Mouse (Mus musculus): ENCODE measurements around the gene Asic2. TPM values are rescaled to one million over a fixed set of nuclear protein-coding genes. Genes with fewer than 3 reads are reported as not detected.

The Asic2 gene
- polyA plus RNA-seq, 1 experiment from 2014 or later: 12.4 TPM

- 0 out of 2 replicates have a peak, but pooled peaks cover 19% of the 10 kb centered on the region for H3K4me1 ChIP-seq (replicated peaks; ENCODE audit: control insufficient read depth, insufficient read depth, low read length)
- no peaks in the 10 kb centered on the region for H3K9me3 ChIP-seq (ENCODE audit: control insufficient read depth, low read length)
- no peaks in the 10 kb centered on the region for H3K27me3 ChIP-seq (ENCODE audit: control insufficient read depth, insufficient read depth, low read length)
- no peak overlapping the region for H3K4me3 ChIP-seq (replicated peaks; ENCODE audit: low read length)
- no peaks in the 10 kb centered on the region for H3K36me3 ChIP-seq (replicated peaks; ENCODE audit: control insufficient read depth, insufficient read depth)
- ATAC-seq (ENCODE audit: low FRiP score) (no peak), DNase-seq (ENCODE audit: low spot score) (no peak)
- H3K4me2 ChIP-seq (replicated peaks): no peak overlapping the region
- H3K9ac ChIP-seq: no peak overlapping the region
- 50% methylated on average over 5 of the region's 5 CpGs for WGBS
- no peak overlapping the region for H3K27ac ChIP-seq
Observed at GRCm38 (mm10) chr11:81592776-81593175, 375.5 kb downstream of the Asic2 start.

- WGBS: 76% methylated on average over 4 of the region's 4 CpGs
- Histone ChIP-seq H3K27ac (no peak overlapping the region), H3K4me2 (replicated peaks) (no peak overlapping the region), H3K9ac (no peak overlapping the region), H3K36me3 (replicated peaks; ENCODE audit: control insufficient read depth, insufficient read depth) (no peaks in the 10 kb centered on the region), H3K9me3 (ENCODE audit: control insufficient read depth, low read length) (no peaks in the 10 kb centered on the region), H3K27me3 (ENCODE audit: control insufficient read depth, insufficient read depth, low read length) (no peaks in the 10 kb centered on the region), H3K4me3 (replicated peaks; ENCODE audit: low read length) (no peak overlapping the region), H3K4me1 (replicated peaks; ENCODE audit: control insufficient read depth, insufficient read depth, low read length) (0 out of 2 replicates have a peak, but pooled peaks cover 19% of the 10 kb centered on the region)
- ATAC-seq (ENCODE audit: low FRiP score): no peak
- DNase-seq (ENCODE audit: low spot score): no peak
Observed at GRCm38 (mm10) chr11:81590911-81591310, 377.3 kb downstream of the Asic2 start.

GRCm38 (mm10) chr11:81588630-81589029 lies 379.6 kb downstream of the Asic2 start:
- no peaks in the 10 kb centered on the region for H3K36me3 ChIP-seq (replicated peaks; ENCODE audit: control insufficient read depth, insufficient read depth)
- peak overlapping the region; percentile 63; the same call in 1 of the 2 replicates for H3K27ac ChIP-seq
- 13% methylated on average over 10 of the region's 10 CpGs for WGBS
- H3K4me3 ChIP-seq (replicated peaks; ENCODE audit: low read length): no peak overlapping the region
- H3K4me2 ChIP-seq (replicated peaks): no peak overlapping the region; the same call in 1 of the 2 replicates
- H3K27me3 ChIP-seq (ENCODE audit: control insufficient read depth, insufficient read depth, low read length): no peaks in the 10 kb centered on the region
- ATAC-seq (ENCODE audit: low FRiP score): no peak
- 0 out of 2 replicates have a peak, but pooled peaks cover 18% of the 10 kb centered on the region for H3K4me1 ChIP-seq (replicated peaks; ENCODE audit: control insufficient read depth, insufficient read depth, low read length)
- H3K9me3 ChIP-seq (ENCODE audit: control insufficient read depth, low read length): no peaks in the 10 kb centered on the region
- DNase-seq (ENCODE audit: low spot score): peak; percentile 61
- H3K9ac ChIP-seq: no peak overlapping the region

DNA sequence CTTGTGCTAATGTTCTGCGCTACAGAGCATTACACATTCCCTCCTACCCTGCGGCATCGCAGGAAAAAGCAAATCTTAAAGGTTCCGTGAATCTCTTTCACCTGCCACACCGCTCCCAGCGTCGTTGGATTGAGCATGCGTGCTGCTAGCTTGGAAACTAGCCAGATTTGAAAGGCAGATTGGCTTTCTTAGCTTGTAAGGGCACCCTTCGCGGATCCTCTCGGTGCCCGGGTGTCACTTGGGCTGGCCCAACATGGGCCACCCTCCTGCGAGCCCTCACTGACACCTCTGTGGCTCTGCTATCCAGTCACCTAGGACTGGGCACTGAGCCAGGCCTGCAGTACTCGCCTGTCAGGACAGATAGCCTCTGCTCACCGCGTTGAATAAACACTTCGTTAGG lies 380.3 kb downstream of the Asic2 start:
- ATAC-seq (ENCODE audit: low FRiP score) (peak; percentile 46; the same call in 1 of the 2 replicates), DNase-seq (ENCODE audit: low spot score) (peak; percentile 73)
- H3K9ac ChIP-seq: 0 out of 2 replicates have a peak overlapping the region, but pooled peaks have one; percentile 12

GRCm38 (mm10) chr11:81587114-81587513 lies 381.1 kb downstream of the Asic2 start:
- Histone ChIP-seq H3K36me3 (replicated peaks; ENCODE audit: control insufficient read depth, insufficient read depth) (no peaks in the 10 kb centered on the region), H3K27ac (no peak overlapping the region), H3K4me3 (replicated peaks; ENCODE audit: low read length) (no peak overlapping the region), H3K4me1 (replicated peaks; ENCODE audit: control insufficient read depth, insufficient read depth, low read length) (0 out of 2 replicates have a peak, but pooled peaks cover 14% of the 10 kb centered on the region), H3K9me3 (ENCODE audit: control insufficient read depth, low read length) (no peaks in the 10 kb centered on the region), H3K4me2 (replicated peaks) (no peak overlapping the region), H3K9ac (no peak overlapping the region), H3K27me3 (ENCODE audit: control insufficient read depth, insufficient read depth, low read length) (no peaks in the 10 kb centered on the region)
- ATAC-seq (ENCODE audit: low FRiP score): no peak
- DNase-seq (ENCODE audit: low spot score): no peak
- WGBS: 82% methylated on average over 9 of the region's 9 CpGs

More for the DNA sequence above, 380.3 kb downstream of the Asic2 start:
- Histone ChIP-seq H3K4me1 (replicated peaks; ENCODE audit: control insufficient read depth, insufficient read depth, low read length) (0 out of 2 replicates have a peak, but pooled peaks cover 14% of the 10 kb centered on the region), H3K36me3 (replicated peaks; ENCODE audit: control insufficient read depth, insufficient read depth) (no peaks in the 10 kb centered on the region), H3K4me2 (replicated peaks) (peak overlapping the region; percentile 40), H3K9me3 (ENCODE audit: control insufficient read depth, low read length) (no peaks in the 10 kb centered on the region), H3K27ac (peak overlapping the region; percentile 63), H3K4me3 (replicated peaks; ENCODE audit: low read length) (no peak overlapping the region), H3K27me3 (ENCODE audit: control insufficient read depth, insufficient read depth, low read length) (no peaks in the 10 kb centered on the region)
- WGBS: 39% methylated on average over 17 of the region's 17 CpGs

DNA sequence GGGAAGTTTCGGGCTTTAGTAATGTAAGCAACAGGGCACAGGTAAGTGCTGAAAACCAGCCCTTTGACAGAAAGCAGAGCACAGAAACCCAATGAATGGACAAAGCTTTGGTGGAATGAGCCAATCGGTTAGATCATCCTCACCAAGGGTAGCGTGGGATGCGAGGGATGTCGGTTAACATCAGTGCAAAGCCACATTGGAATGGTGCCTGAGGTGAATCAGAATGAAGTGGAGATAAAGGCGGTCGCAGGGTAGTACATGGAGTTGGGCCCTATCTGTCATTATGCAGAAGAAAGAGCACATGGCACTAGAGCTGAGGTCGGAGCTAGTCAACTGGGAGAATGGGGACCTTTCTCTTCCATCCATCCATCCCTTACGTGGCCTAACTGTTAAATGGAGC lies 383.8 kb downstream of the Asic2 start:
- H3K9me3 ChIP-seq (ENCODE audit: control insufficient read depth, low read length): no peaks in the 10 kb centered on the region
- 93% methylated on average over 9 of the region's 9 CpGs for WGBS
- 0 out of 2 replicates have a peak, but pooled peaks cover 19% of the 10 kb centered on the region for H3K4me1 ChIP-seq (replicated peaks; ENCODE audit: control insufficient read depth, insufficient read depth, low read length)
- H3K9ac ChIP-seq: no peak overlapping the region
- H3K36me3 ChIP-seq (replicated peaks; ENCODE audit: control insufficient read depth, insufficient read depth): no peaks in the 10 kb centered on the region
- no peak overlapping the region for H3K4me2 ChIP-seq (replicated peaks)
- ATAC-seq (ENCODE audit: low FRiP score) (no peak), DNase-seq (ENCODE audit: low spot score) (no peak)
- no peaks in the 10 kb centered on the region for H3K27me3 ChIP-seq (ENCODE audit: control insufficient read depth, insufficient read depth, low read length)
- no peak overlapping the region for H3K27ac ChIP-seq
- no peak overlapping the region for H3K4me3 ChIP-seq (replicated peaks; ENCODE audit: low read length)

- Histone ChIP-seq H3K4me2 (replicated peaks) (no peak overlapping the region), H3K36me3 (replicated peaks; ENCODE audit: control insufficient read depth, insufficient read depth) (no peaks in the 10 kb centered on the region), H3K4me3 (replicated peaks; ENCODE audit: low read length) (no peak overlapping the region), H3K27ac (no peak overlapping the region), H3K4me1 (replicated peaks; ENCODE audit: control insufficient read depth, insufficient read depth, low read length) (0 out of 2 replicates have a peak, but pooled peaks cover 14% of the 10 kb centered on the region), H3K9me3 (ENCODE audit: control insufficient read depth, low read length) (no peaks in the 10 kb centered on the region), H3K27me3 (ENCODE audit: control insufficient read depth, insufficient read depth, low read length) (no peaks in the 10 kb centered on the region), H3K9ac (no peak overlapping the region)
- 42% methylated on average over 7 of the region's 7 CpGs for WGBS
- DNase-seq (ENCODE audit: low spot score) (no peak), ATAC-seq (ENCODE audit: low FRiP score) (no peak)
Observed at GRCm38 (mm10) chr11:81583195-81583594, 385.1 kb downstream of the Asic2 start.

GRCm38 (mm10) chr11:81582161-81582560 lies 386.1 kb downstream of the Asic2 start:
- no peaks in the 10 kb centered on the region for H3K36me3 ChIP-seq (replicated peaks; ENCODE audit: control insufficient read depth, insufficient read depth)
- DNase-seq (ENCODE audit: low spot score) (no peak), ATAC-seq (ENCODE audit: low FRiP score) (no peak)
- no peak overlapping the region for H3K9ac ChIP-seq
- no peaks in the 10 kb centered on the region for H3K9me3 ChIP-seq (ENCODE audit: control insufficient read depth, low read length)
- H3K4me1 ChIP-seq (replicated peaks; ENCODE audit: control insufficient read depth, insufficient read depth, low read length): 0 out of 2 replicates have a peak, but pooled peaks cover 10% of the 10 kb centered on the region
- no peak overlapping the region for H3K27ac ChIP-seq
- no peak overlapping the region for H3K4me2 ChIP-seq (replicated peaks)
- no peaks in the 10 kb centered on the region for H3K27me3 ChIP-seq (ENCODE audit: control insufficient read depth, insufficient read depth, low read length)
- WGBS: 35% methylated on average over 5 of the region's 5 CpGs
- H3K4me3 ChIP-seq (replicated peaks; ENCODE audit: low read length): no peak overlapping the region

DNA sequence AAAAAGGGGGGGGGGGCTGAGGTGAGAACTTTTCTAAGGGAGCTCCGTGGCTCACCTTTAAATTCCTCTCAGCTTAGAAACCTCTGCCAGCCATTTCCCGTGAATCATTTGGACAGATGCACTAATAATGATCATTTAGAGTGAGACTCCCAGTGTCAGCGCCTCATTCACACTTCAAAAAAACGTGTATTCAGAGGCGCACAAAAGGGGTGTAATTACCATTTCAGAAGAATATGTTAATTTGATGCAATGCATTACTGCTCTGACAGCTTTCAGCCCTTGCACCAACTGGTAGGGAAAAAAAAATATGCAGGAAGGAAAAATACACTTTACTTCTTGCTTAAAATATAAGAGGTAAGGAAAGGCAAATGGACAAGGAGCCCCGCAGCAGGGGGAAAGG lies 388.5 kb downstream of the Asic2 start:
- Histone ChIP-seq H3K36me3 (replicated peaks; ENCODE audit: control insufficient read depth, insufficient read depth) (no peaks in the 10 kb centered on the region), H3K27me3 (ENCODE audit: control insufficient read depth, insufficient read depth, low read length) (no peaks in the 10 kb centered on the region), H3K4me2 (replicated peaks) (no peak overlapping the region), H3K9ac (no peak overlapping the region), H3K4me3 (replicated peaks; ENCODE audit: low read length) (no peak overlapping the region), H3K4me1 (replicated peaks; ENCODE audit: control insufficient read depth, insufficient read depth, low read length) (0 out of 2 replicates have a peak, but pooled peaks cover 10% of the 10 kb centered on the region), H3K9me3 (ENCODE audit: control insufficient read depth, low read length) (no peaks in the 10 kb centered on the region), H3K27ac (no peak overlapping the region)
- WGBS: 15% methylated on average over 6 of the region's 6 CpGs
- DNase-seq (ENCODE audit: low spot score): no peak
- ATAC-seq (ENCODE audit: low FRiP score): no peak

GRCm38 (mm10) chr11:81570406-81570805 lies 397.9 kb downstream of the Asic2 start:
- no peaks in the 10 kb centered on the region for H3K27me3 ChIP-seq (ENCODE audit: control insufficient read depth, insufficient read depth, low read length)
- whole genome bisulfite sequencing: 63% methylated on average over 3 of the region's 3 CpGs
- no peaks in the 10 kb centered on the region for H3K4me1 ChIP-seq (replicated peaks; ENCODE audit: control insufficient read depth, insufficient read depth, low read length)
- no peaks in the 10 kb centered on the region for H3K9me3 ChIP-seq (ENCODE audit: control insufficient read depth, low read length)
- no peak overlapping the region for H3K9ac ChIP-seq
- DNase-seq (ENCODE audit: low spot score): no peak
- no peak overlapping the region for H3K4me3 ChIP-seq (replicated peaks; ENCODE audit: low read length)
- no peak overlapping the region for H3K27ac ChIP-seq
- H3K36me3 ChIP-seq (replicated peaks; ENCODE audit: control insufficient read depth, insufficient read depth): no peaks in the 10 kb centered on the region
- ATAC-seq (ENCODE audit: low FRiP score): no peak
- no peak overlapping the region for H3K4me2 ChIP-seq (replicated peaks)
